Mouse (Mus musculus): ENCODE results near the gene 1700029F12Rik. TPM values are rescaled to one million over a fixed set of nuclear protein-coding genes. Genes with fewer than 3 reads are reported as not detected.
A peak's percentile ranks its signal among the peaks of the same experiment; 100 is the strongest.
"Not testable (repeated sequence)": the region's sequence is repeated elsewhere in the genome, so short reads cannot be mapped to it uniquely, and the experiment has no call there.

1700029F12Rik gene
- total and polyA plus RNA-seq, 2 experiments = not detected

DNA sequence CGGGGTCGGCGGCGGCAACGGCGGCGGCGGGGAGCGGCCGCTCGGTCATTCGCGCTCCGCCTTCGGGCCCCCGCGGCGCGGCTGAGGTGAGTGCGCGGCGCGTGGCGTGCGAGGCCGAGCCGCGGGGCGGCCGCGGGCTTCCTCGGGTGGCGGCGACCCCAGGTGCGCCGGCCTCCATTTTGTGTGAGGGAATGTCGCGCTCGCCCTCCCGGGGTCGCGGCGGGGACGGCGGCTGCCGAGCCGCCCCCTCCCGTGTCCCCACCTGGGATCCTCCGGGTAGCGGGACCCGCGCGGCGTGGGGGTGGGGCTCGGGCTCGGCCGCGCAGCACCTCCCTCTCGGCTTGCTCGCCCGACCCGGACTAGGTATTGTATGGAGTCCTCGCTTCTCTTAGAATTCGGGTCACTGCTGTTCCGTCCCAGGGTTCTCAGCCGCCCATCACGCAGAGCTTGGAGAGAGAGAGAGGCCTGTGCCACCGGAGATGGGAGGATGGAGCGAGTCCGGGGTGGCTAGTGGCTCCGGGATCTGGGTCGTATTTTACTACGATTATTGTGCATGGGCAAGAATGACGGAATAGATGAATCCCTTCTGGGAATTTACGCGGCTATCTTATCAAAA, 37.6 kb upstream of the 1700029F12Rik start:
- H3K9ac ChIP-seq (ENCODE audit: low read depth, low read length) = peak overlapping the region; percentile 50; the same call in 1 of the 2 replicates
- peaks cover 17% of the 10 kb centered on the region for H3K27me3 ChIP-seq (ENCODE audit: control insufficient read depth, insufficient read depth, low read length)
- 3% methylated on average over 76 of the region's 76 CpGs for WGBS
- H3K36me3 ChIP-seq (ENCODE audit: control insufficient read depth, insufficient read depth, low read length) = no peaks in the 10 kb centered on the region
- H3K4me3 ChIP-seq (ENCODE audit: insufficient read depth, low read depth, low read length) = peak overlapping the region; percentile 63; the same call in 1 of the 2 replicates
- TF ChIP-seq POLR2A (IDR thresholded peaks at IDR 0.05; ENCODE audit: extremely low read depth, insufficient read depth, low read length) (no peak), CTCF (IDR thresholded peaks at IDR 0.05; ENCODE audit: low read depth, low read length) (no peak)
- no peak for DNase-seq (ENCODE audit: extremely low read depth, low read depth, low spot score)
- H3K4me1 ChIP-seq (ENCODE audit: control insufficient read depth, insufficient read depth, low read length) = no peaks in the 10 kb centered on the region
- no peaks in the 10 kb centered on the region for H3K79me2 ChIP-seq (ENCODE audit: control insufficient read depth, insufficient read depth, low read length)
- H3K27ac ChIP-seq (replicated peaks; ENCODE audit: insufficient read depth, low read depth, low read length) = no peak overlapping the region

DNA sequence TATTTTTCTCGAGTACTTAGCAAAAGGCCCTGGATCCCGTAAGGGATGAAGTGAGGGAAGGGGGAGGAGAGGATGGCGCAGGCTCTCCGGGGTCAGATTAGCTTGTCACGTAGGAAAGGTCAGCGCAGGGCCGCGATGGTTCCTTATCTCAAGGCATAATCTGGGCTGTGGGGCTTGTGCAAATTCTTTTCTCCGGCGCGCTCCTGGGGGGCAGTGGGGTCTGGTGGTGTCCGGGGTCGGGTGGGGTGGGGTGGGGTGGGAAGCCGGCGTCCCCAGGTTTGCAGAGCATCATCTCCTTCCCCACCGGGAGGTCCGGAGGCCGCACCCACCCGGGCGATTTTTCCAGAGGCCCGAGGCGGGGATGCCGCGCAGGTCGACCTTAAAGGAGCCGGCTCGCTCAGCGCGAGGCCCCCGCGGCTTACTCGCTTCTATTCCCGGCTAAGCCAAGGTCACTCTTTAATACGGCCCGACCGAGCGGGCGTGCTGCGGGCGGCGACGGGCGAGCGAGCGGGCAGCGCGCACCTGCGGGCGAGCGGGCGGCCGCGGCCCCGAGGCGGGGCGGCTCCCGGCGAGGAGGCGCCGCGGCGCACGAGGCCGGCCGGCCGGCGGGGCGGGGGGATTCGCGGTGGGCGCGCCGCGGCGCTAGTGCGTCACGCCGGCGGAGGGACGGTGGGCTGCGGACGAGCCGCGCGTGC, 36.9 kb upstream of the 1700029F12Rik start:
- Histone ChIP-seq H3K9ac (ENCODE audit: low read depth, low read length) (peak overlapping the region; percentile 50; the same call in 1 of the 2 replicates), H3K27ac (replicated peaks; ENCODE audit: insufficient read depth, low read depth, low read length) (no peak overlapping the region), H3K79me2 (ENCODE audit: control insufficient read depth, insufficient read depth, low read length) (no peaks in the 10 kb centered on the region), H3K4me3 (ENCODE audit: insufficient read depth, low read depth, low read length) (peak overlapping the region; percentile 63; the same call in 1 of the 2 replicates), H3K4me1 (ENCODE audit: control insufficient read depth, insufficient read depth, low read length) (no peaks in the 10 kb centered on the region), H3K36me3 (ENCODE audit: control insufficient read depth, insufficient read depth, low read length) (no peaks in the 10 kb centered on the region), H3K27me3 (ENCODE audit: control insufficient read depth, insufficient read depth, low read length) (peaks cover 17% of the 10 kb centered on the region)
- no peak for DNase-seq (ENCODE audit: extremely low read depth, low read depth, low spot score)
- 13% methylated on average over 79 of the region's 85 CpGs for WGBS
- no peak for TF ChIP-seq CTCF (IDR thresholded peaks at IDR 0.05; ENCODE audit: low read depth, low read length)
- no peak for TF ChIP-seq POLR2A (IDR thresholded peaks at IDR 0.05; ENCODE audit: extremely low read depth, insufficient read depth, low read length)

DNA sequence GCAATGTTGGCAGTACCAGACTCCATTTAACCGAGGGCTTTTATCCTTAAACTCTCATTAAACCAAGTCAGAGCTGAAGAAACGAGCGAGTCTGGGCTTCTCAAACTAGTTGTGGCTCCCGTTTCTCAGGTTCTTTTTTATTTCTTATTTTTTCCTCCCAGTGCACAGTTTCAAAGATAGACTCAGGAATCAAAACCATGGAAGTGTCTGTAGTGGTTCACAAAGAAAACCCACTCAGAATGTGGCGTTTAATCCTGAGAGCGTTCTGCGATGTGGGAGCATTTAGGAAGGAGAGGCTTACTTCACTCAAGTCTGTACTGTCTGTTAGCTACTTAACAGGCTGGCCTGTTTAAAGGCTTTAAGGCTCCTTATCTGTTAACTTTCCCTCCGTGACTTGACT, 34.0 kb upstream of the 1700029F12Rik start:
- no peak for TF ChIP-seq POLR2A (IDR thresholded peaks at IDR 0.05; ENCODE audit: extremely low read depth, insufficient read depth, low read length)
- TF ChIP-seq CTCF (IDR thresholded peaks at IDR 0.05; ENCODE audit: low read depth, low read length) = no peak
- H3K4me1 ChIP-seq (ENCODE audit: control insufficient read depth, insufficient read depth, low read length) = no peaks in the 10 kb centered on the region
- H3K79me2 ChIP-seq (ENCODE audit: control insufficient read depth, insufficient read depth, low read length) = no peaks in the 10 kb centered on the region
- DNase-seq (ENCODE audit: extremely low read depth, low read depth, low spot score) = no peak
- no peak overlapping the region for H3K9ac ChIP-seq (ENCODE audit: low read depth, low read length)
- no peak overlapping the region for H3K4me3 ChIP-seq (ENCODE audit: insufficient read depth, low read depth, low read length)
- peaks cover 22% of the 10 kb centered on the region for H3K27me3 ChIP-seq (ENCODE audit: control insufficient read depth, insufficient read depth, low read length)
- H3K27ac ChIP-seq (replicated peaks; ENCODE audit: insufficient read depth, low read depth, low read length) = no peak overlapping the region
- 80% methylated on average over 8 of the region's 8 CpGs for WGBS
- no peaks in the 10 kb centered on the region for H3K36me3 ChIP-seq (ENCODE audit: control insufficient read depth, insufficient read depth, low read length)

DNA sequence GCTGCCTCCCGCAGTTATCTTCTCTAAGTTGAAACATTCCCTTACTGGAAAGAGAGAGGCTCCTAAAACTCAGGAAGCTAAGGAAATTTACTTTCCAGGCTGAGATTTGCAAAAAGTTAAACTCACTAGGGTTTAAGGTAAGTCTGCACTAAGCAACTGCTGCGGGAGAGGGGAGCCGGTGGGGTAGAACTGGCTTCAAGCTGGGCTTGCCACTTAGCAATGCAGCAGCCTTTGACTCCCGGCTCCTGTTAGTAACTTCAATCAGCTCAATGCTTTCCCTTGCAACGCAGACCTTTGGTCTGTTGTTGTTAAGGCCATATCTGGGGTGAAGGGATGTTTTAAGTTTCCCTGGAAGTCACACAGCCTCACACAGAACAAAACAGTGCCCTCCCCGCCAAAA, 33.5 kb upstream of the 1700029F12Rik start:
- peaks cover 22% of the 10 kb centered on the region for H3K27me3 ChIP-seq (ENCODE audit: control insufficient read depth, insufficient read depth, low read length)
- H3K4me1 ChIP-seq (ENCODE audit: control insufficient read depth, insufficient read depth, low read length) = no peaks in the 10 kb centered on the region
- no peak for DNase-seq (ENCODE audit: extremely low read depth, low read depth, low spot score)
- H3K79me2 ChIP-seq (ENCODE audit: control insufficient read depth, insufficient read depth, low read length) = no peaks in the 10 kb centered on the region
- 41% methylated on average over 6 of the region's 6 CpGs for WGBS
- TF ChIP-seq CTCF (IDR thresholded peaks at IDR 0.05; ENCODE audit: low read depth, low read length) (no peak), POLR2A (IDR thresholded peaks at IDR 0.05; ENCODE audit: extremely low read depth, insufficient read depth, low read length) (no peak)
- no peak overlapping the region for H3K27ac ChIP-seq (replicated peaks; ENCODE audit: insufficient read depth, low read depth, low read length)
- H3K36me3 ChIP-seq (ENCODE audit: control insufficient read depth, insufficient read depth, low read length) = no peaks in the 10 kb centered on the region
- H3K4me3 ChIP-seq (ENCODE audit: insufficient read depth, low read depth, low read length) = no peak overlapping the region
- H3K9ac ChIP-seq (ENCODE audit: low read depth, low read length) = no peak overlapping the region

DNA sequence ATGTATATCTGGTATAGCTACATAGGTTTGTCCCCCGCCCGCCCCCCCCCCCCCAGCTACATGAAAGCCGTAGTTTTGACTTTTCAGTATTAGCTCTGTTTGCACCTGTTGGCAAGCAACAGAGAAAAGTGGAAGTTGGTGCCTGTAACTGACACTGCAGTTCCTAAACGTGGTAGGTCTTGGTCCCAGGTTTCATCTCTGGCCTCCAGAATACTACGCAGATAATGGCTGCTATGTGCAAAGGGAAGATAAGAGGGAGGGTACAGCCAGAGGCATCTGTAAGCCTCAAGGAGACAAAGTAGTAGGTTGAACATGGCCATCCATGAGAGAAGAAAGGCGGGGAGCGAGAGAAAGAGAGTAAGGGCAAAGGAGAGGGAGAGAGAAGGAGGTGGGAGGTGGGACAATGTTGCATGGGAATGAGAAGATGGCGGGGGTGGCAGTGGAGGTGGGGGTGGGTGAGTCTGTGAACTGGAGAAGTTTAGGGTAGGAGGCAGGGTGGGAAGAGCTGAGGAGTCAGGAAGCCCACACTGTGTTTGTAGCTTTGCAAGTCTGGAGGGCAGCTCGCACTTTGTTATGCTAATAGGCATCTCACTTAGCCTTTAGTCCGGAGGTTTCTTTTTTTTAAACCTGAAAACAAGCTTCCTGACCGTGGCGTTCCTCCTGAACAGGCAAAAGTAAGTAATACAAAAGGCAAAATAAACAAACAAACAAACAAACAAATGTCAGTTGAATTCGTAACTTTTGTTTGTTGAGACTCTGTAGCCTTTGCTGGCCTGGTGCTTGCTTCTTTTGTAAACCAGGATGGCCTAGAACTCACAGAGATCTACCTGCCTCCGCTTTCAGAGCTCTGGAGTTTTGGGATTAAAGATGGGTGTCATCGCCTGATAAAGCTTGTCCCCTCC, 32.7 kb upstream of the 1700029F12Rik start, which contains the start of gene Fam169a:
Gene Fam169a, plus strand, starts transcription at position 638 of the 902 bp plus-strand sequence.
- DNase-seq (ENCODE audit: extremely low read depth, low read depth, low spot score) = no peak
- Histone ChIP-seq H3K27ac (replicated peaks; ENCODE audit: insufficient read depth, low read depth, low read length) (no peak within 1 kb of the TSS), H3K27me3 (ENCODE audit: control insufficient read depth, insufficient read depth, low read length) (peaks cover 19% of the 10 kb centered on the region), H3K4me3 (ENCODE audit: insufficient read depth, low read depth, low read length) (no peak within 1 kb of the TSS), H3K9ac (ENCODE audit: low read depth, low read length) (no peak within 1 kb of the TSS), H3K36me3 (ENCODE audit: control insufficient read depth, insufficient read depth, low read length) (no peaks in the 10 kb centered on the region), H3K4me1 (ENCODE audit: control insufficient read depth, insufficient read depth, low read length) (no peaks in the 10 kb centered on the region), H3K79me2 (ENCODE audit: control insufficient read depth, insufficient read depth, low read length) (no peaks in the 10 kb centered on the region)
- WGBS = 81% methylated on average over 15 of the region's 15 CpGs
- TF ChIP-seq POLR2A (IDR thresholded peaks at IDR 0.05; ENCODE audit: extremely low read depth, insufficient read depth, low read length) = no peak
- TF ChIP-seq CTCF (IDR thresholded peaks at IDR 0.05; ENCODE audit: low read depth, low read length) = no peak

DNA sequence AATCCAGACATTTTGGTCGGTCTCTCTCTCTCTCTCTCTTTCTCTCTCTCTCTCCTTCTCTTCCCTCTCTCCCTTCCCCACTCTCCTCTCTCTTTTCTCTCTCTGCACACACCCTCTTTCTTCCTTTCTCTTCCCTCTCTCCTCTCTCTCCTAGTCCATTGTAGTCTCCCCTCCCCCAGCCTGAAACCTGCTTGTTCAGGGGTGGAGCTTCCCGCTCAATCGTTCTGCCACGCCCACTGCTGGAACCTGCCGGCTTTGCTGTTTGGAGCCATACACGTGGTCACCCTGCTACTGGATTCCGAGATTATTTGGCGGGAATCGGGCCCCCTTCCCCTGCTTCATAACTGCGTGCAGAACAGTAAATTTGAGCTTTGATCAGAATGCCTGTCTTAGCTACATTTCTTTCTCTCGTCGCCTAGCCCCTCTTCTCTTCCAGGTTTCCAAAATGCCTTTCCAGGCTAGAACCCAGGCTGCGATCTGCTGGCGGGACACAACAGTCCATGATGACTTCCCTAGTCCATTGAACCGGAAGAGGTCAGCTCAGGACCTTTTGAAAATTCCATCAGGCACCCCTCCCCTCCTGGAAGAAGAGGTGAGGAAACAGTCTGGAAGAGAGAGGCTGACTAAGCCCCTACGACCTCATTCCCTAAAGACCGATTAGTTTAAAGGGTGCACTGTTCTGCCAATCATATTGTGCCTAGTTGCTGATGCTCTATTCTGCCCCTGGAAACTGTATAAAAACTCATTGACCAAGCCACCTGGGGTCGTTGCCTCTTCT, 30.9 kb upstream of the 1700029F12Rik start:
- WGBS = 49% methylated on average over 18 of the region's 18 CpGs
- H3K27ac ChIP-seq (replicated peaks; ENCODE audit: insufficient read depth, low read depth, low read length); H3K4me1 ChIP-seq (ENCODE audit: control insufficient read depth, insufficient read depth, low read length): not testable (repeated sequence)

More for the DNA sequence above, 30.9 kb upstream of the 1700029F12Rik start:
- H3K27me3 ChIP-seq (ENCODE audit: control insufficient read depth, insufficient read depth, low read length); DNase-seq (ENCODE audit: extremely low read depth, low read depth, low spot score); H3K79me2 ChIP-seq (ENCODE audit: control insufficient read depth, insufficient read depth, low read length); H3K4me3 ChIP-seq (ENCODE audit: insufficient read depth, low read depth, low read length); H3K36me3 ChIP-seq (ENCODE audit: control insufficient read depth, insufficient read depth, low read length); H3K9ac ChIP-seq (ENCODE audit: low read depth, low read length): not testable (repeated sequence)
